Mouse (Mus musculus): ENCODE results near the gene Nlrp2. TPM values are rescaled to one million over a fixed set of nuclear protein-coding genes. Genes with fewer than 3 reads are reported as not detected.

The Nlrp2 gene
- polyA plus RNA-seq (2015; fragmentation: Nextera tagmentation; extraction: Ambion mirVana): not detected in 2 replicates

DNA sequence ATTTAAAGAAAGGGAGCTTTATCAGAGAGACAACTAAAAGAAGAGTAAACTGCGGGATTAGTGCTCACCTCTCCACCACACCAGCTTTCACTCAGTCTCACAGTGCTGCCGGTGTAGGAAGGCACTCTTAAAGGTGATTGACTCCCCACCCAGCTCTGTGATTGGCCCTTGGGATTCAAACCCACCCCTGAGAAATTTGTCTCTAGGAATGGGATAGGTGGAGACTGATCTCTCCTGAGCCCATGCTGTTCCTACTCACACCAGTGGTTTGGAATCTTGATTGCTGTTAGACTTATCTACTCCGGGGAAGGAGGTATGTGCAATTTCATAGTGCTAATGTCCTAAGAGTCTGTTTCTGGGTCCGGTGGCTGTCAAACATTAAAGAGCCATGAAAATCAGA lies at the start of gene Nlrp2:
Gene Nlrp2 (minus strand): TSS at position 101 of the 400 bp plus-strand sequence.
- Histone ChIP-seq H3K36me3 (replicated peaks) (no peaks in the 10 kb centered on the region), H3K4me3 (no peak within 1 kb of the TSS), H3K27me3 (replicated peaks) (no peaks in the 10 kb centered on the region), H3K4me2 (no peak within 1 kb of the TSS), H3K9ac (no peak within 1 kb of the TSS), H3K27ac (no peak within 1 kb of the TSS), H3K9me3 (peaks cover 45% of the 10 kb centered on the region), H3K4me1 (no peaks in the 10 kb centered on the region)
- WGBS: 82% methylated on average over 4 of the region's 4 CpGs
- ATAC-seq (replicated peaks): no peak

DNA sequence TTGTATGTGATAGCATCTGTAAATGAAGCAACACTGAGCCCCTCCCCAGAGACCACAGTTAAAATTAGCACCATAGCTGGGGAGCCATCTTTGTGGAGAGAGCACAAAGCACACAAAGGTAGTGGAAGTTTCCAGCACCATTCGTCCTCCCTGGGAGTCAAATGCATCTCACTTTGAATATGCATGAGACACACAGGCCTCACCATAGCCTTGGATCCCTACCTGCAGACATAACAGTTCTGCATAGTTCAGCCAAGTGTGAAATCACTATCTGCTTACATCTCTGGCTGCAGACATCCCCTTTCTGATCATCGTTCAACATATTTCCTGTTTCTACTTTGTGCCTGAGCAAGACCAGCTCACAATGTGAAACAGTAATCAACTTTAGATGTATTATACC lies 15.9 kb upstream of the Nlrp2 start:
- Histone ChIP-seq H3K4me1 (no peaks in the 10 kb centered on the region), H3K4me2 (no peak overlapping the region), H3K9ac (no peak overlapping the region), H3K9me3 (peaks cover 31% of the 10 kb centered on the region), H3K27me3 (replicated peaks) (no peaks in the 10 kb centered on the region), H3K36me3 (replicated peaks) (no peaks in the 10 kb centered on the region), H3K4me3 (no peak overlapping the region), H3K27ac (no peak overlapping the region)
- no peak for ATAC-seq (replicated peaks)
- WGBS: 80% methylated on average over 2 of the region's 2 CpGs

DNA sequence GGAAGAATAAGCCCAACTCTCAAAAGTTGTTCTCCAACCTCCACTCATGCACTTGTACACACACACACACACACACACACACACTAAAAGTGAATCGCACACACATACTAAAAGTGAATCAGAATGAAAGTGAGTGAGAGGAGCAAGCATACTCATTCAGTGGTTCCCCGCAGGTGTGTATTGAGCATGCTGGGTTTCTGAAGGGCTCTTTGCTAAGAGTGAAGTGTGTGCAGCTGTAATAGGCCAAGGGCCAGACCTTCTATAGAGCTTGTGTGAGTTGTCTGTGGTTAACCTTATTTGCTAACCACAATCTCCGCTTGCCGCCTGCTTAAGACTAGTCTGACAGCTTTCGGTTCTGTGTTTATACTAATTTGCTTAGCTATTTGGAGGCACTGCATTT lies 12.8 kb upstream of the Nlrp2 start:
- no peak for ATAC-seq (replicated peaks)
- peaks cover 39% of the 10 kb centered on the region for H3K9me3 ChIP-seq
- 95% methylated on average over 5 of the region's 5 CpGs for WGBS
- H3K4me1 ChIP-seq: no peaks in the 10 kb centered on the region
- no peaks in the 10 kb centered on the region for H3K27me3 ChIP-seq (replicated peaks)
- no peak overlapping the region for H3K27ac ChIP-seq
- H3K36me3 ChIP-seq (replicated peaks): no peaks in the 10 kb centered on the region
- H3K9ac ChIP-seq: no peak overlapping the region
- no peak overlapping the region for H3K4me2 ChIP-seq
- H3K4me3 ChIP-seq: no peak overlapping the region

DNA sequence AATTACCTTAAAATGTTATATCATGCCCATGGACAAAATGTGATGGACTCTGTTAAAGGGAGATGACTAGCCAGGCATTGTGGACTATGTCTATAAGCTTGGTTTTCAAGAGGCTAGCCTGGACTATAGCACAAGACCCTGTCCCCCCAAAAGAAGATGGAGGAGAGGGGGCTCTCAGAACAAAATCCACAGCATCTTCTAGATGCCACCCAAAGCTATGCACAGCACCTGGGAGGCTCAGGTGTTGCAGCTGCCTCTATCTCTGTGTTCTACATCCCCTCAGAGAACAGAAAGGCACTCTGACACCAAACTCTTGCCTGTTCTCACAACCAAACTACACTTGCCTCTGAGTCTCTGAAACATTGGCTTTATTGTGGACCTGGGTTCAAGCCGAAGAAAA lies 598 bp downstream of the Nlrp2 start, which contains the start of gene Gm5065:
Gene Gm5065 (plus strand): TSS at position 301 of the 400 bp plus-strand sequence.
- peaks cover 42% of the 10 kb centered on the region for H3K9me3 ChIP-seq
- no peaks in the 10 kb centered on the region for H3K36me3 ChIP-seq (replicated peaks)
- WGBS: 83% methylated on average over 1 of the region's 1 CpGs
- H3K4me1 ChIP-seq: no peaks in the 10 kb centered on the region
- no peak within 1 kb of the TSS for H3K4me2 ChIP-seq
- no peak within 1 kb of the TSS for H3K27ac ChIP-seq
- no peak within 1 kb of the TSS for H3K9ac ChIP-seq
- ATAC-seq (replicated peaks): no peak
- no peak within 1 kb of the TSS for H3K4me3 ChIP-seq
- no peaks in the 10 kb centered on the region for H3K27me3 ChIP-seq (replicated peaks)

DNA sequence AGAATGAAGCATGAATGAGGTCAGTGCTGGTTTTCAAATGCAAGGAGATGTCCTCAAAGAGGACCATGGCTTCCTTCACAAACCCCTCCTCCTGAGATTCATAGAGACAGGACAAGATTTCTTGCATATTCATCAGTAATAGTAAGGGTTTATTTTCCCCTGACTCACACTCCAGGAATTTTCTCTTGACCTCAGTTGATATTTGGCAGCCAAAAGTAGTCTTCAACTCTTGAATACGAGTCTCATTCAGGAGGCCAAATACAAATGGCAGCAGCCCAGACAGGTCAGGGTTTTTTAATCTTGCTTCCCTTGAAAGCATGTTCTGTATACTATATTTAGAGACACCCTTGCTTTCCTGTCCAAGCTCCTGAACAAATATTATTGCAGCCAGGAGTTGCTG lies 23.3 kb downstream of the Nlrp2 start:
- 88% methylated on average over 1 of the region's 1 CpGs for WGBS
- Histone ChIP-seq H3K4me1 (no peaks in the 10 kb centered on the region), H3K27me3 (replicated peaks) (no peaks in the 10 kb centered on the region), H3K36me3 (replicated peaks) (no peaks in the 10 kb centered on the region), H3K27ac (no peak overlapping the region), H3K9me3 (peaks cover 22% of the 10 kb centered on the region; the same call in 1 of the 2 replicates), H3K9ac (no peak overlapping the region), H3K4me2 (no peak overlapping the region), H3K4me3 (no peak overlapping the region)
- no peak for ATAC-seq (replicated peaks)

DNA sequence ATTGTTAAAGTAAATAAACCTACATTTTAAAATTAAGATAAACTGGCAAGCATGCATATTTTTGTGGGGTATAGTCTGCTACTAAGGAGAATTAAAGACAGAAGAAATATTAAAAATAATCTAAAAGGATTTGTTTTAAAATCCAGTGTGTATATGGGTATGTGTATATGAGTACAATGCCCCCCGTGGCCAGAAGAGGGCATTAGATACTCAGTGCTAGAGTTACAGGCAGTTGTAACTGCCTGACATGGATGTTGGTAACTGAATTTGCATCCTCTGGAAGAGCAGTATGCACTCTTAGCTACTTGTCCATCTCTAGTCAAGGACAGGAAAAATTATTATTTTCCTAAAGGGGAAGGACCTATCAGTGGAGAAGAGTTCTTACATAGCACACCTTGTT lies 62.6 kb downstream of the Nlrp2 start:
- H3K4me1 ChIP-seq: no peaks in the 10 kb centered on the region
- H3K4me3 ChIP-seq: no peak overlapping the region
- H3K9ac ChIP-seq: no peak overlapping the region
- no peaks in the 10 kb centered on the region for H3K36me3 ChIP-seq (replicated peaks)
- WGBS: 68% methylated on average over 1 of the region's 1 CpGs
- H3K27ac ChIP-seq: no peak overlapping the region
- no peak for ATAC-seq (replicated peaks)
- H3K27me3 ChIP-seq (replicated peaks): no peaks in the 10 kb centered on the region
- H3K9me3 ChIP-seq: peaks cover 16% of the 10 kb centered on the region; the same call in 1 of the 2 replicates
- no peak overlapping the region for H3K4me2 ChIP-seq

DNA sequence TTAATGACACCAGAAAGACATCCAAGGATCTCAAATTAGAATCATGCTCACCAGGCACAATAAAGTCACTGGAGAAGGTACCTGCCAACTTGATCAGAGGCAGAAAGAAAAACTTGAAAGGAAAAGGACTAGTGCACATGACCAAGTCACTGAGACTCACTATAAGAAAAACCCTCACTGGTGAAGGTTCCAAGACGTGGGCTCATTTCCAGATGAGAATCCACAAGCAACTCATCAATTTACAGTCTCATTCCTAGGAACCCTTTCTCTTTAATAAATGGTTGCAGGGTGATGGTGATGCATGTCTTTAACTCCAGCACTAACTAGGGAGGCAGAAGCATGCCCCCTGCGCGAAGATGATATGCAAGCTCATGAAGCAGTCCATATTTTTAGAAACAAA lies 87.8 kb downstream of the Nlrp2 start:
- no peak overlapping the region for H3K4me3 ChIP-seq
- no peak overlapping the region for H3K9ac ChIP-seq
- H3K36me3 ChIP-seq (replicated peaks): no peaks in the 10 kb centered on the region
- H3K27ac ChIP-seq: no peak overlapping the region
- 90% methylated on average over 3 of the region's 3 CpGs for WGBS
- no peak overlapping the region for H3K4me2 ChIP-seq
- peaks cover 9% of the 10 kb centered on the region; the same call in 1 of the 2 replicates for H3K9me3 ChIP-seq
- no peaks in the 10 kb centered on the region for H3K27me3 ChIP-seq (replicated peaks)
- no peaks in the 10 kb centered on the region for H3K4me1 ChIP-seq
- ATAC-seq (replicated peaks): no peak

Other genes with a start within 250 kb of the Nlrp2 start
- 0.14 TPM in 1 of 2 replicates, not detected in the other for gene Rfpl4, start 234.1 kb downstream of the Nlrp2 start, polyA plus RNA-seq (2015; fragmentation: Nextera tagmentation; extraction: Ambion mirVana)
- 0.28 and 0.63 TPM in 2 replicates for gene Rasl2-9, start 225.1 kb downstream of the Nlrp2 start, polyA plus RNA-seq (2015; fragmentation: Nextera tagmentation; extraction: Ambion mirVana)
- gene Vmn1r55, start 201.4 kb downstream of the Nlrp2 start, polyA plus RNA-seq (2015; fragmentation: Nextera tagmentation; extraction: Ambion mirVana): 0.03 TPM in 1 of 2 replicates, not detected in the other
- gene Vmn1r56, start 154.3 kb downstream of the Nlrp2 start, polyA plus RNA-seq (2015; fragmentation: Nextera tagmentation; extraction: Ambion mirVana): not detected in 2 replicates
- not detected in 2 replicates for gene Vmn1r57, start 132.5 kb downstream of the Nlrp2 start, polyA plus RNA-seq (2015; fragmentation: Nextera tagmentation; extraction: Ambion mirVana)
- gene Gm5065, start 498 bp downstream of the Nlrp2 start, polyA plus RNA-seq (2015; fragmentation: Nextera tagmentation; extraction: Ambion mirVana): not detected in 2 replicates
- not detected in 2 replicates for gene Vmn1r58, start 62.4 kb upstream of the Nlrp2 start, polyA plus RNA-seq (2015; fragmentation: Nextera tagmentation; extraction: Ambion mirVana)
- gene Vmn1r59, start 105.7 kb upstream of the Nlrp2 start, polyA plus RNA-seq (2015; fragmentation: Nextera tagmentation; extraction: Ambion mirVana): not detected in 2 replicates
- not detected in 2 replicates for gene Vmn2r28, start 142.9 kb upstream of the Nlrp2 start, polyA plus RNA-seq (2015; fragmentation: Nextera tagmentation; extraction: Ambion mirVana)
- not detected in 2 replicates for gene Vmn1r60, start 196.3 kb upstream of the Nlrp2 start, polyA plus RNA-seq (2015; fragmentation: Nextera tagmentation; extraction: Ambion mirVana)

All from midbrain, embryonic 15.5 days (tissue).